Mouse (Mus musculus) spleen, postnatal 14 days (tissue): ENCODE data around the gene Arid1b.

Source experiments
- DNase-seq, 2 experiments: peaks; one replicate each; pipeline ENCODE4 v3.0.0; 2021 to 2022; ENCODE audit warnings: low spot score in 2 of 2

The Arid1b gene

DNA sequence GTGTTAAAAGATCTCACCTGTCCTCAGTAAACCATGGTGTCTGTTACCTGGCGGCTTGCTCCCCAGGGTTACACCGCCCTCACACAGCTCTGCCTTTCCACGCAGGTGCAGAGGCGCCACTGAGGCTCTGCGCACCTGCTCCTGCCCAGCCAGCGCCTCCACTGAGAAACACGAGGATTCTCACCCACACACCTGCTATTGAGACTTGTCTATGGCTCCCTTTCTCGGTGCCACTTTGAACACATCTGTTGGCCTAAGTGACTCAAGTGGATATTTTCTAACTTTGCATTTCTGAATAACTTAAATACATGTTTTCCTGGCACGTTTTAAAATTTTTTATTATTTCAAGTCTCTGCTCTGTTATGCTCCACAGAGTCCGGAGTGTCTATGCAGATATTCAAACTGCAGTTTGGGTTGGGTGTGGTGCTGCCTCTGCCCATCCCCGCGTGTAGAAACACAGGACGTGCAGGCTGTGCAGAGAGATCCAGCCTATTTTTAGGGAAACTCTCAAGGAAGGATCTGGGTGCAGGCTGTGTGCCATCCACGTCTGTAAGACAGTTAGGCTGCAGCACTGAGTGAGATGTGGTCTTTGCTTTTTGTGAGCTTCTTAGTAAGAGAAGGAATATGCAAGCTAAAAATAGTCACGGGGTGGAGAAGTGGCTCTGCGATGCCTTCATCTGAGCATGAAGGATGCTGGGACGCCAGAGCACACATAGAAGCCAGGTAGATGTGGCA lies 283.2 kb downstream of the Arid1b start:
- DNase-seq = no peak

DNA sequence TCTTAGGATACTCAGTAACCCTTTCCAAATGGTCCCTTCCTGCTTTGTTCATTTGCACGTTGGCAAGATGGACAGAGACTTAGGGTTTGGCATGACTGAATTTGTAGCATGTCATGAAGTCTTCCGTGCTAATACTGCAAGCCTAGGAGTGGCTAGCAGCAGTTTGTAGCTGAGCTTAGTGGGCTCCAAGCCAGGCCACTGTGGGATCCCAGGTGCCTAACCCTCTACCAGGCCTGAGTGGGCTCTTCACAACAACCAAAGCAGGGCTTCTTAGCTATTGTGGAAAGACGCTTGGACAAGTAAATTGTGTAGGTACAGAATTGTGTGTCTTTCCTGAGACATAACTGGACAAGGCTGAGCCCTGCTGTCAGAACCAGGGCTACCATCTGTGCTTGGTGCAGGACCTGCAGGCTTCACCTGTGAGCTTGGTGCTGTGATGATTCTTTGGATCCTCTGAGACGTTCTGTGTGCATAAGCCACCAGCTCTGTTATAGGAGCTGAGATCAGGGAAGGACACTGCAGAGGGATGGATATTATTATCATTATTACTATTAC lies 286.4 kb downstream of the Arid1b start:
- no peak for DNase-seq

DNA sequence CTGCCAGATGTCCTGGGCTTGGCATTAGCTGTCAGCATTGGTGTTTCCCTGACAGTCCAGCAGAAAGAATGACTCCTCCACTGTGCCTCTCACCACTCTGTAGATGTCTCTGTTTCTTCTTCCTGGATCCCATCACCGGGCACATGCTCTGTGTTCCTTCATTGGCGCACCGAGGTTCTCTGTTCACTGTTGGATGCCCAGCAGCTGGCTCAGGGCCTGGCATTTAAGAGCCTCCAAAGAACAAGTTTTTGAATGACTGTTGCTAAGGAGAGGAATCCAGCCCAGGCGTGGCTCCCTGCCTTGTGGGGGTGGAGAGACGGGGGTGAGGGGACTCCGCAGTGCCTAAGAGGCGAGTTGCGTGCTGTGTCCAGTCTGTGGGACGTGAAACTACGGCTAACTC lies 290.7 kb downstream of the Arid1b start:
- no peak for DNase-seq

DNA sequence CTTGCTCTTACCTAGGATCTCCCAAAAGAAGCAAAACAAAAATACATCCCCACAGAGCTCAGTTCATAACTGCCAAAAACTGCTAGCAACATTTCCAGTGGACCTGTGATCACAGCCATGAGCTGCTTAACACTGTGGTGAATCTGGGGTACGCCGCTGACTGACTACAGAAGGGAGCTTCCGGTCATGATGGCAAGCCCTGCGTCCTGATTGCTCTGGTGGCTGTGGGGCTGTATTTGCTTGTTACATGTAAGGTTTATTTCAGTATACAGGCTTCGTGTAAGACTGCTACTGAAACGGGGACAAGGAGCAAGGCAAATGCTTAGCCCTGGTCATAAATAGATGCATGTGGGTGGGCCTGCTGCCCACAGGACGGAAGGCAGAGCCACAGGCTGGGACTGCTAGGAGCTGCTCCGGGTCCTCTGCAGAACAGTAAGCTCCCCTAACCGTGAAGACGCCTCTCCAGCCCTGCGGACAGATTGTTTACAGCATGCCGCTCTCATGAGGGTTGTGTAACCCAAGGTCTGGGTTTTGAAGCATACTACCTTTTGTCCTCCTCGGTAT lies 291.8 kb downstream of the Arid1b start:
- DNase-seq = no peak

DNA sequence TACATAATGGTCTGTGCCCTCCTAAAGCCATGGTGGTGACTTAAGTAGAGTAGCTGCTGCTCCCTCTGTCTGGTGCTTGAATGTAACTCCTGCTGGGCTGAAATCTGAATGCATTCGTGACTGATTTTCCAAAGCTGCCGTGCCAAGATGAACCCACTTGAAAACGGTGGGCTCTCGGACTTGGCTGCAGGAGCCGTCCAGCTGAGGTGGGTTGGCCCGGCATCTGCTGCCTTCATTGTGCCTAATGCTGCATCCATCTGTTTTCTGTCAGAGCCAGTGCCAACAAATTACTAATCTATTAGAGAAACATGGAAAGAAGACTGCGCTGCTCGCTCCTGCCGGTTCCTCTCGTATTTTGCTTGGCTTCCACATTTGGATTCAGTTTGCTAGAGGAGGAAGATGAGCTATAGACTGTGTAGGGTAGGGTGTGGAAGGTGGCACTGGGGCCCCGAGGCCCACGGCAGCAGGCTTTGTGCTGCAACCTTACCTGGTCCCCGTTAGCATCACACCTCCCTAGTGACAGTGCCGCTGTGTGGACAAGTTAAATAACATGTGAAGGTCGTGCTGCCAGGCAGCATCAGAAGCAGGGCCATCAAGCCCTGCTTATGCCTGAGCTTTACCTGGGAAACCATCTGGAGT lies 292.6 kb downstream of the Arid1b start:
- DNase-seq = no peak

DNA sequence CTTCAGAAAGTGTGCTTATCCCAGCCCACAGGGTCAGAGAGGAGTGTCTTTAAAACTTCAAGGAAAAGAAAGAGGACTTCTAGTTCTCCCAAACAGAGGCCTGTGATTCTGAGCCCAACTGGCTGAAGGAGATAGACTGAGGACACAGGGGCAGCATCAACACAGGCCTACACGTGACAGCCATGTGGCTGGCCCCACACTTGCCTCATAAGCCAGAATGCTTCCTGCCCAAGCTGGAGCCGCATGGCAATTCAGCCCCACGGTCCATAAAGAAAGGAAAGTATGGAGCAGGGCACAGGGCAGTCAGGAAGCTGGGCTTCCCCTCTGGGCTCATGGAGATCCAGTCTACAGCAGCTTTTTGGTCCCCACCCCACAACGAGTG lies 293.1 kb downstream of the Arid1b start:
- DNase-seq = no peak

DNA sequence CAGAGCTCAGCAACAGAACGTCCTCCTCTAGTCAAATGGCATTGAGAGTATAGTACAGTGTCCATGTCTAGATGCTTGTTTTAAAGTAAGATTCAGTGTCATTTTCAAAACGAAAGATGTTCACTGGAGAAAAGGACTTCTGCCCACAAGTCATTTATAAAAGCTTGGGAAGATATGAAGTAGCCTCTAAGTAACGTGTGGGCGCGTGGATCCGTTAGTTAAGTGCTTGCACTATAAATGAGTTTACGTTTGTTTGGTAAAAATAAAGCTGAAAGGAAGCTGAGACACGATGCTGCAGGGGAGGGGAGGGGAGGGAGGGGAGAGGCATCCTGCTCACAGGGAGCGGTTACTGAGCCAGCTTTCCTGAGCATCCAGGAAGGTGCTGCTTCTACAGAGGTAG lies 293.5 kb downstream of the Arid1b start:
- no peak for DNase-seq

DNA sequence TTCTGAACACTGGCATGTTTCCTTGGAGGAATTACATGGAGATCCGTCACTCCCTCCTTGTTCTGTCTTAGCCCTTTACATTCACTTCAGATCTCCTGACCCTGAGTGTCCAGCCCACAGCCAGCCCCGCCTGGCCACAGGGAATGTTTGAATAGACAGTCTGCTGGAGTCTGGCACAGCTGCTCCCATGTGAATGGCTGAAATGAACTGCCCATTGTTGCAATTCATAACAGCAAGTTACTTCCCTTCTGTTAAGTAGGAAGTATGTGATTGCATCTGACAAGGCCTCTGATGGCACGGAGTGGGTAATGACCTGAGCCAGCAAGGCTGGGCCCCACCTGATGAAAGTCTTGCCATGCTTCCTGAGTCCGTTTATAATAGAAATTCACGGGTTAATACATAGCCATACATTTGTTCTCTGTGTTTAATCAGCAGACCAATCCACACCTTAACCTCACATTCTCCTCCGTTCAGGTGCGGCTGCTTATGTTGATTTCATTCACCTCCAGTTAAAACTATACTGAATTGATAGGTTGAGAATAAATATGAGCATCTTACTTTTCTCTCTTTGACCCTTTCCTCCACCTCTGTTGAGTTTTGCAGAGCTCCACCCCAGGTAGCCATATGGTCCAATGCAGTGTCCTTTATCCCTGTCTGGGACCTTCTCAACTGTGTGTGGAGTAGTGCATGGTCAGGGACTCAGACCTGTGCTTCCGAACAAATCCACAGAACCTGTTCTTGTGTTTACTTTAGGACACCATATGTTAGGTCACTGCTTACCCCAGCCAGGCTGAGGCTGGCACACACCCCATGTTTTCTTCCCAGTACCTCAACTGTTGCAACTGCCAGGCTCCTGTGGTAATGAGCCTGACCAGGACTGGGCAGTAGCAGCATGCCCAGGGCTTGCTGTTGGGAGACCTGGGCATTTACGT lies 299.8 kb downstream of the Arid1b start:
- no peak for DNase-seq

DNA sequence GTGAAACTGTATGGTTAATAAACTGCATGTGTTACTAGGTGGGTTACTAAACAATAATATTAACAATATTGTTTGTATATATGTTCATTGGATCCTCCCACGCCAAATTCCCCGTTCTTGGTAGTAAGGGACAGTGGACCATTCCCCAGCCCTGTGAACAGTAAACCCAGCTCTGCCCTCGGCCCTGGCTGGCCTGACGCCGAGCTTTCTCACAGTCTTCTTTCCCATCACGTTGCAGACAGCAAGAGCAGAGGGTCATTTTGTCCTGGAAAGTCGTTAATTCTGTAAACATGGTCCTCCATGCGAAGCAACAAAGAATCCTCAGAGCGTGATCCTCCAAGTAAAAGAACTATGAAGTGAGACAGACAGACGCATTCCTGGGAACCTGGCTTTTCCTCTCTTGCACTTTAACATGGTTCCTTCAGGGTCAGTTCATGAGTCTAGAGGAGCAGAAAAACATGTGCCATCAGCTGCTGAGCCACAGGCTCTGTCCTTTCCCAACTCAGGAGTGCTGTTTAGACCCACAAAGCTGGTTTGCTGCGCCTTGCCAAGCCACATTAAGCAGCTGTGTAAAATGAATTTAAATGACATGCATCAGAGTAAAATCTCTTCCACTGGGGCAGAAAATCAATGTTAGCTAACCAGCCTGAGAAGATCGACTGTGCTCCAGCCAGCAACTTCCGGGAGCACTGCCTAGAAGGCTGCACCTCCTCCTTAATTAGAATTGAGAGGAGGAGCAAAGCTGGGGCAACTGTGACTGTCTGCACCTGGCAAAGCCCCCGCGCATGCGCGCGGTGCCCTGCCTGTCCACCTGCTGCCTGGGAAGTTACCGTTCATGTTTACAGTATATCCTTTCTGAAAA lies 301.2 kb downstream of the Arid1b start:
- peak; percentile 58 to 60 for DNase-seq

DNA sequence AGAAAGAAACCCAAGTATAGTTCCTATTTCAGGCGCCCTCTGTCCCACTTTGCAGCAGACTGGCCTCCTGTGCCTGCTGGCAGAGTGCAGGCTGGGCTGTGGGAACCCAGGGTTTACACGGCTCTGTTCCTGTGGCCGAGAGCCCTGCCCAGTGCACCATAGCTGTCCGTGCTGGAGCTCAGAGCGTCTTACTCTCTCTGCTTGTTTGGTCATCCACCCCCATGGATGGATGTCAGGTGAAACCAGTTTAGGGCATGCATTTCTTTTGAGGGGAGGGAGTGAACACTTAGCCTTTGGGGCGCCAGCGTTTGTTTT lies 301.8 kb downstream of the Arid1b start:
- no peak for DNase-seq

DNA sequence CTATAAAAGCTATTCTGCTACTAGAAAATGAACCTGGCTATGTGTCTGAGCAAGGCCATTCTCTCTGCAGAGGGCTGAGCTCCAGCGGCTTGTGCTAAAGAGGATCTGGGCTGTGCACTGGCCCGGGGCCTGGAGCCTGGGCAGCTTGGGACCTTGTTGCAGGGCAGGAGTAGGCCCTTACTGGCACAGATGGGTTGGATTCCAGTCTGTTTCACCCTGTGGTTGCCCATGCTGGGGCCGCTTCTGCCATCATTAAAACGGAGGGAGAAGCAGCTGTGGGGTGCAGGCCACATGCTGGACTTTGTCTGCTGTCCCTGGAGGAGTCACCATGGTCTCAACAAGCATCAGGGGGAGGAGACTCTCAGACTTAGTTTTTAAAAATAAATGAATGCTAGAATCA lies 303.4 kb downstream of the Arid1b start:
- no peak for DNase-seq

DNA sequence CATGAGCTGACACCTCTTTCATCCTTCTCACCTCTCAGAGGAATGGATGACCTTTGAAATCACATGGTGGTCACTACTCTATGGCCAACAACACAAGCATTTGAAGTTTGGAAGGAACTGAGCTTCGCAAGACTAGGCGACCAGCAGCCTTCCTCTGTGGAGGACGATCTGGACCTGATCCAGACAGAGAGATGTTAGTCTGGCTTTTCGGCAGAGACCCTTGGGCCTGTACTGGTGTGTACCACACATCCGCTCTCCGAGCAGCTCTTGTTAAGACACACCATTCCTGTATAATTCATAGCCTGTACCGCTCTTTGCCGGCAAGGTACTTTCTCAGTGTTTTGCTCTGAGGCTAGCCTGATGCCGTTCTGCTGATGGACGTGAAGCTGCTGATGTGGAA lies 303.9 kb downstream of the Arid1b start:
- DNase-seq = no peak

DNA sequence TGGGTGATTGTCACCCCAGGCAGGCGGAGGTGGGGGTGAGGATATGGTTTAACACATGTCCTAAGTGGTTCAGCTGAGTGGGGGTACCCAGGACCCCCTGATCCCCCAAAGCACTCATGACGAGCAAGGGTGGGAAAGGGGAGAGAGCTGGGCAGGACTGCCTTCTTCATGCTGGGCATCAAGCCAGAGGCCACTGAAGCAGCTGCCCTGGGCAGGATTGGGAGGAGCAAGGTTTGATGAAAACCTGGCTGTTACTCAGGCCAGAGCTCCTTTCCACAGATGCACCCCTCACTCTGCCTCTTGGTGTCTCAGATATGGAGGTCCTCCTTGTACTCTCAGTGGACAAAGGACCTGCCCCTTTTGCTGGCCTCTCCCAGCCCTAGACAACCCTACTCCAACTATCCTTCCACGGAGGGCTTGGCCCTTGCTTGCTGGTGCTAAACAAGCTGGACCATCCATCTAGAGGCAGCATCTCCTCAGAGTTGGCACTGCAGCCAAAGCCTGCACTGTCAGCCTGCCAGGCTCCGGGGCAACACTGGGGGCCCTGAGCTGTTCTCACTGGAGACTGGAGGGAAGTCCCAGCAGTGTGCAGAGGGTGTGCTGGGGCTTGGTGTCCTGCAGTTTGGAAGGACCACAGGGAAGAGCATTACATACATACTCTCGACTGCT lies 304.9 kb downstream of the Arid1b start:
- no peak for DNase-seq

DNA sequence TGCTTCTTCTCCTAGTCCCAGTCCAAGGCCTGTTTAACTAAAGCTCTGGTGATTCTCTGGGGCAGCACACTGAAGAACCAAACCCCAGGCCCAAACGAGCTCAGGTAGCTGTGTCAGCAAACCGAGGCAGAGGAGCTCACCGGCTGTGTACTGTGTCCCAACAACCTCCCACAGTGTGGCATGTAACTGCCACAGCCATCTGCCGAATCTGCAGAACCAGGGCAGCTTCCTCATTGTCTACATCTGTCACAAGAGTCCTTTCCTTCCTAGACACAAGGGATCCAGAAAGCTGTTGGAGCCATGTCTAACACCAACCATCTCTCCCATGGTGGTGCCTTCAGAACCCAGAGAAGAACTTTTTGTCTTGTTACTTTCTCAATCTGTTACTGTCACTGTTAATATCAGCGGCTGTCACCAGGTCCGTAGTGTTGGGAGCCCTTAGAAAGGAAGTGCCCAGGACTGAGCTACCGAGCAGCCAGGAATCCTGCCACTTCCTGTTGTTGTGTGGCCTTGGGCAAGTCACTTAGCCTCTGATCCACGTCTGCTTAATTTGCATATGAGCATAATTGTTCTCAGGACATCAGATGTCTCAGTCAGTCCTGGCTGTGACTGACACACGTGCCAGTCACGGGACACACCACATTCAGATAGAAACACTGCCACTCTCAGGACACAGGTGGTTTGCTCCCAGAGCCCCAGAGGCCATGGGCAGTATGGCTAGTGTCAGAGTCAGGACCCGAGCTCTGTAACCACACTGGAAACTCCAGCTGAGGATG lies 309.0 kb downstream of the Arid1b start:
- no peak for DNase-seq

DNA sequence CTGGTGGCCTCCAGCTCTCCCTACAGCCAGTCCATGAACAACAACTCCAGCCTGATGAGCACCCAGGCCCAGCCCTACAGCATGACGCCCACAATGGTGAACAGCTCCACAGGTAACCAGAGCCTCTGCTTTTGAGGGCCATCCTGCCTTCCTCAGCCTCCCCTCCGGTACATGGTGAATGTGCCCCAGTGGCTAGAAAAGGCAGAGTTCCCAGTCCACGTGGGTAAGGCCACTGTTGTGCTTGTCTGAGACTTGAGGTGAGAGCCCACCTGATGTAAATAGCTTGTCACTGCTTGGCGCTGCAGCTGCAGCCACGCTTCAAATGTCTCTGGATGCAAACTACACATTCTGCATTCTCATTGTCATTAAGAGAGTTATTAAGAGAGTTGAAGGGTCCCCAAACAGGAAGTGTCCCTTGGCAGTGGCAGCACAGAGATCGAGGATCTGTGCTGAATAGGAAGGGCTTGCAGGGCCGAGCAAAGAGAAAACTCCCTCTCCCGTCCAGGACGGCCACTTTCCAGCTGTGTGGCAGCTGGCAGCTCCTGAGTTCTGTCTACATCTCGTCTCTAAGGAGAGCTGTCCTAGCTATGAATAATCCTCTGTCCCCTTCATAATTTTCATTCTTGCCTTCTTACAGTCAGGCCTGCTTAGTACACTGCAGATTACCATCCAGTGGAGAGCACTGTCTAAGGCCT lies 311.8 kb downstream of the Arid1b start:
- no peak for DNase-seq

DNA sequence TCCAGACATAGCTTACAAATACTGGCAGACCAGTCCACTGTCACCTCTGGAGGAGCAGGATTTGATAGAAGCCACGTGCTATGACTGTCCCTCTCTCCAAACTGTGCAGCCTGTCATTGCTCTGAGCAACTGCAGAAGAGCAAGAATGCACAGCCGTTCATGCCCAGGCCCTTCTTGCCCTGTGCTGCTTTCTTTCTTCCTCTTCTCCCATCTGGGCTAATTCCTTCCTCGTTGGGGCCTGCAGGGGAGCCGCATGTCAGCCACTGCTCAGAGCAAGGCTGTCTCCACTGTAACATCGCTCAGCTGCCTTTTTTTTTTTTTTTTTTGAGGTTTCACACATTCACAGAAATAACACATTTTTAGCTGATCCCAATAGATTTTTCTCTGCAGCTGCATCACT lies 315.8 kb downstream of the Arid1b start:
- DNase-seq = no peak

DNA sequence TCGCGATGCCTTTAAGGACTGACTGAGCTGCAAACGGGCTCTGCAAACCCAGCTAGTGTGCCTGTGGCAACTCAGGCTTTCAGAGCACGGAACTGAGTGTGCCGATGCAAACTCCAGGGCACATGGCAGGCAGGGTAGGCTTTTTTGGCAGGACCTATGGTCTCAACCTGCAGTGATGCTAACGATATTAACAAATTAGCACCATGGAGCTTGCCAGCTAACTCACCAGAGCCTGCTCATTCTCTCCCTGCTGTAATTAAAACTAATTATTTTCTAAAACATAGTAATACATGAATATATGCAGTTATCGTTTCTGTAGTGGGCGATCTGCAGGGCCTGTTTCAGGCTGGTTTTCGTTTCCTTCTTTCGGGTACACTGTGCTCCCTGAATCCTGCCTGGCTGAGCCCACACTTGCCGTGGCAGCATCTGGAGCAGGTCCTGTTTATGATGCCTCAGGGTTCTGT lies 316.3 kb downstream of the Arid1b start:
- no peak for DNase-seq

DNA sequence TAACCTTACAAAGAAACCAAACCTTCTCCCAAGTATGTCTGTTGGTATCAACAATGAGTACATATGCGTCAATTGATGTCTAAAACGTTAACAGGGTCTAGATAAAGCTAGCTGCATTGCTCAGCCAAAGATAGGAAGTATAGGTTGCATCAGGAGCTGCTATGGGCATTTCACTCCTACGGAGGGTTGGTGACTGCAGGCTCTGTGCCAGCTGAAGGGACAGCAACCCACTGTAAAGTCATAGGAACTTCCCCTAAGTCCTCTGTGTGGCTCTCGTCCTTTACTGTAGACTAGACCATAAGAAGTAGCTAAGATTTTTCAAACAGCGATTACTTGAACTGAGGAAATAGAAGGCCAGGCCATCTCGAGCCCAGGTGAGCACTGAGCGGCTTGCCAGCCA lies 316.9 kb downstream of the Arid1b start:
- no peak for DNase-seq

DNA sequence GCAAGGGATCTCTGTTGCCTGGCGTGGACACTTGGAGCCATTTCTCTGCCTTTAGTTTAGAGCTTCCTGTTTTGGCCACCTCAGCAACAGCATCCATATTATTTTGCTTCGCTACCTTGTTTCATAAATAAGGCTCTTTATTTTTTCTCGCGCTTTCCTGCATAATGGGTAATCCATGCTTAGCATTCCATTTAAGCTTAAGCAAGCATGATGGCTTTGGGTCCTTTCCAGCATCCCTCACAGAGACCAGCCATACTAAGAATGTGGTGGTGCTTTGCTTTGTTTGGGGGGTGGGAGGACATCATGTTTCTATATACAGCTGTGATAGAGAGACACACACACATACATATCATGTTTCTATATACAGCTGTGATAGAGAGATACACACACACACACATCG lies 318.2 kb downstream of the Arid1b start:
- DNase-seq = no peak
